Mouse (Mus musculus) adrenal gland, postnatal 25 days (tissue): ENCODE data around the gene Zfp653. TPM values are rescaled to one million over a fixed set of nuclear protein-coding genes. Genes with fewer than 3 reads are reported as not detected.

ENCODE experiments used
- DNase-seq: peaks from one replicate; pipeline ENCODE4 v3.0.0; 2021; ENCODE audit warnings: mixed read lengths
- microRNA-seq, 2 experiments: library from miRNA; unstranded; fragments of <30 nt; microRNA quantifications; one replicate each; pipeline ENCODE4 v1.2.0; 2021
- total RNA-seq: library from RNA; stranded (reverse); gene quantifications from 2 replicates; pipeline ENCODE4 v1.2.3, GENCODE M21; 2021

Zfp653 gene
- total RNA-seq, 1 experiment from 2014 or later, result 12.4 TPM

- DNase-seq, result no peak
Observed at GRCm38 (mm10) chr9:22030386-22030785, 40.8 kb downstream of the Zfp653 start.

- no peak for DNase-seq
Observed at GRCm38 (mm10) chr9:22028467-22028866, 42.7 kb downstream of the Zfp653 start.

GRCm38 (mm10) chr9:22024592-22024991 lies 46.6 kb downstream of the Zfp653 start:
- no peak for DNase-seq

- DNase-seq, result no peak
Observed at GRCm38 (mm10) chr9:22017208-22017825, 53.9 kb downstream of the Zfp653 start.

GRCm38 (mm10) chr9:22016245-22016644 lies 54.9 kb downstream of the Zfp653 start:
- no peak for DNase-seq

- DNase-seq, result no peak
Observed at GRCm38 (mm10) chr9:22012731-22013130, 58.4 kb downstream of the Zfp653 start.

GRCm38 (mm10) chr9:22011055-22011454 lies 60.1 kb downstream of the Zfp653 start:
- DNase-seq, result no peak

Small RNAs within 50 kb of the gene (microRNA-seq; reads per million reads assigned to microRNA genes)
- gene Mir7084, result 0 to 0.36 reads per million in 2 experiments

Other genes with a start within 250 kb of the Zfp653 start
- gene Angptl8, start 235.9 kb downstream of the Zfp653 start, total RNA-seq, result 4.5 and 17.1 TPM in 2 replicates
- 45.6 and 46.0 TPM in 2 replicates for gene Dock6, start 218.7 kb downstream of the Zfp653 start, total RNA-seq
- 36.3 and 71.9 TPM in 2 replicates for gene Rab3d, start 153.2 kb downstream of the Zfp653 start, total RNA-seq
- 13.6 and 19.1 TPM in 2 replicates for gene Ccdc159, start 143.9 kb downstream of the Zfp653 start, total RNA-seq
- gene Tmem205, start 143.8 kb downstream of the Zfp653 start, total RNA-seq, result 471 and 609 TPM in 2 replicates
- gene Plppr2, start 134.3 kb downstream of the Zfp653 start, total RNA-seq, result 35.6 and 40.5 TPM in 2 replicates
- gene Swsap1, start 115.6 kb downstream of the Zfp653 start, total RNA-seq, result 14.0 and 19.4 TPM in 2 replicates
- gene Epor, start 107.9 kb downstream of the Zfp653 start, total RNA-seq, result 1.6 and 1.8 TPM in 2 replicates
- gene Rgl3, start 81.9 kb downstream of the Zfp653 start, total RNA-seq, result 33.9 and 66.9 TPM in 2 replicates
- gene Ccdc151, start 68.7 kb downstream of the Zfp653 start, total RNA-seq, result 1.3 and 3.7 TPM in 2 replicates
- 161 and 164 TPM in 2 replicates for gene Prkcsh, start 68.6 kb downstream of the Zfp653 start, total RNA-seq
- 0.90 and 2.9 TPM in 2 replicates for gene Elavl3, start 19.4 kb downstream of the Zfp653 start, total RNA-seq
- not detected in 2 replicates for gene Gm49318, start 117 bp downstream of the Zfp653 start, total RNA-seq
- gene Ecsit, start 14.1 kb upstream of the Zfp653 start, total RNA-seq, result 45.7 and 60.4 TPM in 2 replicates
- gene Cnn1, start 27.8 kb upstream of the Zfp653 start, total RNA-seq, result 0.46 and 0.76 TPM in 2 replicates
- 75.1 and 75.8 TPM in 2 replicates for gene Elof1, start 45.8 kb upstream of the Zfp653 start, total RNA-seq
- 19.0 and 25.4 TPM in 2 replicates for gene Acp5, start 64.3 kb upstream of the Zfp653 start, total RNA-seq
- gene Pigyl, start 85.5 kb upstream of the Zfp653 start, total RNA-seq, result 52.5 and 64.8 TPM in 2 replicates
- gene Zfp872, start 116.7 kb upstream of the Zfp653 start, total RNA-seq, result 2.4 and 3.2 TPM in 2 replicates
- 46.4 and 52.1 TPM in 2 replicates for gene Zfp809, start 154.3 kb upstream of the Zfp653 start, total RNA-seq
- gene Zfp599, start 188.5 kb upstream of the Zfp653 start, total RNA-seq, result 0.82 and 1.1 TPM in 2 replicates
- 7.9 and 11.0 TPM in 2 replicates for gene Zfp810, start 236.3 kb upstream of the Zfp653 start, total RNA-seq